Mouse (Mus musculus) limb, embryonic 15.5 days (tissue): Measurements from ENCODE around the gene Nav2. TPM values are rescaled to one million over a fixed set of nuclear protein-coding genes. Genes with fewer than 3 reads are reported as not detected.

Experiments
- ATAC-seq: fragments of 200-750 bp; cut with Nextera tagmentation; 2 replicates; pipeline ENCODE4 v1.8.0; 2017; ENCODE audit warnings: low read depth, moderate TSS enrichment; ENCODE audit not compliant: insufficient number of reproducible peaks, low FRiP score, low TSS enrichment
- H3K27ac ChIP-seq: fragments of 300-500 bp; sonication (generic); 2 replicates; pipeline ENCODE4 v1.5.1; 2015; ENCODE audit warnings: moderate library complexity, mild to moderate bottlenecking, inconsistent platforms
- H3K27me3 ChIP-seq: fragments of 300-500 bp; sonication (generic); 2 replicates; pipeline ENCODE4 v1.6.1; 2015; ENCODE audit warnings: inconsistent platforms
- H3K36me3 ChIP-seq: fragments of 300-500 bp; sonication (generic); 2 replicates; pipeline ENCODE4 v1.6.1; 2015; ENCODE audit warnings: inconsistent platforms
- H3K4me1 ChIP-seq: fragments of 300-500 bp; sonication (generic); 2 replicates; pipeline ENCODE4 v1.6.1; 2015; ENCODE audit warnings: inconsistent platforms
- H3K4me2 ChIP-seq: fragments of 300-500 bp; sonication (generic); 2 replicates; pipeline ENCODE4 v1.6.1; 2015; ENCODE audit warnings: mild to moderate bottlenecking, inconsistent platforms
- H3K4me3 ChIP-seq: fragments of 300-500 bp; sonication (generic); 2 replicates; pipeline ENCODE4 v1.5.1; 2015; ENCODE audit warnings: mild to moderate bottlenecking, inconsistent platforms
- H3K9ac ChIP-seq: fragments of 300-500 bp; sonication (generic); 2 replicates; pipeline ENCODE4 v1.6.1; 2015; ENCODE audit warnings: inconsistent platforms
- H3K9me3 ChIP-seq: fragments of 300-500 bp; sonication (generic); 2 replicates; pipeline ENCODE4 v1.6.1; 2016; ENCODE audit warnings: inconsistent platforms
- WGBS: fragments of 180-500 bp; shearing (Covaris S2); methylation state at CpG from one replicate; pipeline ENCODE4 v1.1.7; 2015; 5-methylcytosine and 5-hydroxymethylcytosine counted together
- polyA plus RNA-seq: library from polyadenylated mRNA; unstranded; fragments of >200 nt; fragmentation: Nextera tagmentation; extraction: Ambion mirVana; gene quantifications from 2 replicates; pipeline ENCODE4 v1.2.1, GENCODE M21; 2015

Gene Nav2
- polyA plus RNA-seq, 1 experiment from 2014 or later, result 17.3 TPM

GRCm38 (mm10) chr7:48914630-48915506, 6.4 kb downstream of the Nav2 start:
- Histone ChIP-seq H3K9me3 (no peaks in the 10 kb centered on the region), H3K4me3 (no peak overlapping the region), H3K36me3 (no peaks in the 10 kb centered on the region), H3K27ac (no peak overlapping the region), H3K4me2 (no peak overlapping the region), H3K4me1 (peaks cover 7% of the 10 kb centered on the region; the same call in 1 of the 2 replicates), H3K9ac (no peak overlapping the region), H3K27me3 (no peaks in the 10 kb centered on the region)
- 52% methylated on average over 12 of the region's 12 CpGs for WGBS
- no peak for ATAC-seq

DNA sequence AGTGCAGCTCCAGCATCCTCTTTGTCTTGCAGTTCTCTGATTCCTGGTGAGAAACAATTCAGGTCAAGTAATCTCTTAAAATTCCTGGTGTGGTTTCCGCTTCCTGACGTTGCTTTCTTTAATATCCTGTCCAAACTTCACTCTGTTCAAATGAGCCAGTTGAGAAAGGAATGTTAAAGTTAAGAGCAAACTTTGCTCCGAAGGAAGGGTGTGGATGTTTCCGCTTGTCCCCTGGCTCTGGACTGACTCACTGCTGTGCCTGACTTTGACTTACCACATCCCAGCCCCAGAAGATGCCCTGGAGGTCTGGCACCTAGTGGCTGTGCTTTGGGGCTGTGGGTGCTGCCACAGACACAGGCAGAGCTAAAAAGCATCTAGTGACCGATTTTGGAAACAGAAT, 8.9 kb downstream of the Nav2 start:
- Histone ChIP-seq H3K27ac (no peak overlapping the region), H3K4me1 (peaks cover 7% of the 10 kb centered on the region; the same call in 1 of the 2 replicates), H3K9ac (no peak overlapping the region), H3K27me3 (no peaks in the 10 kb centered on the region), H3K4me2 (no peak overlapping the region), H3K36me3 (no peaks in the 10 kb centered on the region), H3K9me3 (no peaks in the 10 kb centered on the region), H3K4me3 (no peak overlapping the region)
- WGBS, result 21% methylated on average over 5 of the region's 5 CpGs
- ATAC-seq, result no peak

DNA sequence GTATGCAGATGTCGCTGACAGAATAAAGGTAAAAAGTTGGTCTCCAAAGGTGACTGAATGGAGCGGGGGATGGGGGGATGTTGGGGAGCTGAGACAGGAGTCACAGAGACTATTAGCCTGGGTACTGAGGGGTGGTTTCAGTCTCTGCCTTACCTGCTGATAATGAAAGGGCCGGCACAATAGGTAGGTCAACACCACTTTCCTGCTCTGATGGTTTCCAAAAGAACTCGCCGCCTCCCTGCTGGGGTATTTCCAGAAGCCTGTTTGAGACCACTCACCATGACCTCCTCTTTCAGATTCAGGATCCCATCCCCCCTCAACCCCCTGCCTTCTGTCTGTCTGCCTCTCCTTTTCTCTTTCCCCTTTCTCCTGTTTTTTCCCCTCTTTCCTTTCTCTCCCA, 9.5 kb downstream of the Nav2 start:
- 40% methylated on average over 5 of the region's 5 CpGs for WGBS
- Histone ChIP-seq H3K27me3 (no peaks in the 10 kb centered on the region), H3K4me2 (no peak overlapping the region), H3K27ac (no peak overlapping the region), H3K4me3 (no peak overlapping the region), H3K9me3 (no peaks in the 10 kb centered on the region), H3K9ac (no peak overlapping the region), H3K36me3 (no peaks in the 10 kb centered on the region), H3K4me1 (peaks cover 7% of the 10 kb centered on the region; the same call in 1 of the 2 replicates)
- ATAC-seq, result no peak

DNA sequence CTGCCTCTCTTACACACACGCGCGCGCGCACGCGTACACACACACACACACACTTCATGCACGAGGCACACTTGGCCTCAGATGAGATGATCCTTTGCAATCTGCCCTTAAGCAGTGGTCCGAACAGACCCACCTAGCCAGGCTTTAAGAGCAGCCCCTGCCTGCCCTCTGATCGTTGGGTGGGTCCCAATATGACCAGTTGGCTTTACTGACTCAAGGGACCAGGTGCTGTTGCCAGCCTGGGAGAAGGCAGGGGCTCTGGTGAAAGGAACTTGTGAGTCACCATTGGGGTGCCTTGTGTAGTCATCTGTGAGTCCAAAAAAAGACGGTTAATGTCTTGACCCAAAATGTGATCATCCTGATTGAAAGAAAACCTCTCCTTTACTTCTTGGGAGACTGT, 9.9 kb downstream of the Nav2 start:
- no peak overlapping the region for H3K4me3 ChIP-seq
- H3K4me2 ChIP-seq, result no peak overlapping the region
- no peaks in the 10 kb centered on the region for H3K36me3 ChIP-seq
- H3K27me3 ChIP-seq, result no peaks in the 10 kb centered on the region
- ATAC-seq, result no peak
- WGBS, result 49% methylated on average over 11 of the region's 11 CpGs
- H3K9me3 ChIP-seq, result no peaks in the 10 kb centered on the region
- H3K4me1 ChIP-seq, result peaks cover 7% of the 10 kb centered on the region; the same call in 1 of the 2 replicates
- no peak overlapping the region for H3K9ac ChIP-seq
- H3K27ac ChIP-seq, result no peak overlapping the region

- Histone ChIP-seq H3K4me1 (peaks cover 2% of the 10 kb centered on the region; the same call in 1 of the 2 replicates), H3K36me3 (no peaks in the 10 kb centered on the region), H3K9ac (no peak overlapping the region), H3K27ac (no peak overlapping the region), H3K27me3 (no peaks in the 10 kb centered on the region), H3K4me2 (no peak overlapping the region), H3K4me3 (no peak overlapping the region), H3K9me3 (no peaks in the 10 kb centered on the region)
- no peak for ATAC-seq
- WGBS, result 49% methylated on average over 10 of the region's 10 CpGs
These were observed 15.1 kb downstream of the Nav2 start for GRCm38 (mm10) chr7:48923620-48924019.

DNA sequence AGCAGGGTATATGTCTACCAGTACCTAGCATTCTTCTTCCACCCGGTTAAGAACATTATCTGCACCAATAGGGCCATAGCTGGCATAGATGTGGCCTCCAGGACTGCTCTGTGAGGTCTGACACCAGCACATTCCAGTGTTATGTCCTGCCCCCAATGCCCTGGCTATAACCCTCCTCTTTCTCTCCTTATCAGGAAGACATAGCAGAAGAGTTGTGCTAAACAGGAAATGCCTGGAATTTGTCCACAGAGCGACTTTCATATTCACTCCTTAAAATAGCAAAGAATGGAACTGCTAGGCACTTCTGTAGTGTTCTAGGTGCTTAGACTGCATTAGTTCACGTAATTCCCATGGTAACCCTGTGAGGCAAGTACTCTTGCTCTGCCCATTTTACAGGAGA, 16.7 kb downstream of the Nav2 start:
- Histone ChIP-seq H3K9me3 (no peaks in the 10 kb centered on the region), H3K36me3 (no peaks in the 10 kb centered on the region), H3K4me1 (peaks cover 2% of the 10 kb centered on the region), H3K4me2 (no peak overlapping the region), H3K4me3 (no peak overlapping the region), H3K27me3 (no peaks in the 10 kb centered on the region), H3K27ac (no peak overlapping the region), H3K9ac (no peak overlapping the region)
- WGBS, result 82% methylated on average over 3 of the region's 3 CpGs
- no peak for ATAC-seq

DNA sequence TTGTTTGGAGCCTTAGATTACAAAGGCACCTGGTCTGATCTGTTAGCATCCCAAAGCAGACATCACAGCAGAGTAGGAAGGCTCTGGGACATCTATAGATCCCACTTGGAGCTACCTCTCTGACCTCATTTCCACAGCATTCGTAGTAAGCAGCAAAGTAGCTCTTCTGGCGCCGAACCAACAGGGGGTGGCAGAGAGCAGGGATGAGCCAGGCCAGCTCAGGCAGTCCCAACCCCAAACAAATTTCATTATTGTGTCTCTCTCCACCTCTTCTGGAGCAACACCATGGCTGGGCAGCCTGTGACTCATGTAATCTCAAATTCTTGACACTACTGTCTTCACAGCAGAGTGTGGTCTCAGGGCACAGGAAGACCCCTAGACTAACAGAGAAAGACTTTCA, 19.8 kb downstream of the Nav2 start:
- Histone ChIP-seq H3K36me3 (no peaks in the 10 kb centered on the region), H3K9ac (no peak overlapping the region), H3K4me1 (peaks cover 5% of the 10 kb centered on the region), H3K27me3 (no peaks in the 10 kb centered on the region), H3K4me2 (no peak overlapping the region), H3K4me3 (no peak overlapping the region), H3K27ac (no peak overlapping the region), H3K9me3 (no peaks in the 10 kb centered on the region)
- WGBS, result 17% methylated on average over 3 of the region's 3 CpGs
- no peak for ATAC-seq

GRCm38 (mm10) chr7:48930399-48930798, 21.9 kb downstream of the Nav2 start:
- no peak for ATAC-seq
- Histone ChIP-seq H3K4me2 (no peak overlapping the region), H3K9me3 (no peaks in the 10 kb centered on the region), H3K36me3 (no peaks in the 10 kb centered on the region), H3K9ac (no peak overlapping the region), H3K4me3 (no peak overlapping the region), H3K27ac (no peak overlapping the region), H3K27me3 (no peaks in the 10 kb centered on the region), H3K4me1 (peaks cover 3% of the 10 kb centered on the region; the same call in 1 of the 2 replicates)
- 42% methylated on average over 5 of the region's 5 CpGs for WGBS

DNA sequence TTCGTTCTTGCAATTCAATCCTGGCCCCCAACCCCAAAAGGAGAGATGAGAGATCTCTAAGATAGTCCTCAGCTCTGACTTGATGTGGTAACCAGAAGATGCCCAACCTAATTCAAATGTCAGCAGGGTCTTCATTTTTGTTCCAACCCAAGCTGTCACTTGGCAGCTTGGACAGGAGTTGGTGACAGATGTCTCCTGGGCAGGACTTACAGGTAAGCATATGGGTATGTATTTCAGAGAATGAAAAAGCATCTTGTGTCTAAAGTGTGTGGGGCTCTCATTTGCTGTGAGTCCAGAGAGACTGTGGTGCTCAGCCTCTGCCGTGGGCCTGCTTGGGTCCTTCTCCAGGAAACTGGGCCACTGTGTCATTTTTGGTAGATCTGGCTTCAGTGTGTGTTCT, 23.6 kb downstream of the Nav2 start:
- no peak overlapping the region for H3K9ac ChIP-seq
- H3K4me3 ChIP-seq, result no peak overlapping the region
- no peak for ATAC-seq
- peaks cover 3% of the 10 kb centered on the region; the same call in 1 of the 2 replicates for H3K4me1 ChIP-seq
- H3K27ac ChIP-seq, result no peak overlapping the region
- H3K9me3 ChIP-seq, result no peaks in the 10 kb centered on the region
- 87% methylated on average over 2 of the region's 2 CpGs for WGBS
- no peak overlapping the region for H3K4me2 ChIP-seq
- H3K27me3 ChIP-seq, result no peaks in the 10 kb centered on the region
- no peaks in the 10 kb centered on the region for H3K36me3 ChIP-seq

- no peaks in the 10 kb centered on the region for H3K36me3 ChIP-seq
- no peaks in the 10 kb centered on the region for H3K27me3 ChIP-seq
- H3K9ac ChIP-seq, result no peak overlapping the region
- H3K4me2 ChIP-seq, result no peak overlapping the region
- H3K9me3 ChIP-seq, result no peaks in the 10 kb centered on the region
- peaks cover 3% of the 10 kb centered on the region; the same call in 1 of the 2 replicates for H3K4me1 ChIP-seq
- WGBS, result 68% methylated on average over 2 of the region's 2 CpGs
- no peak overlapping the region for H3K4me3 ChIP-seq
- no peak for ATAC-seq
- no peak overlapping the region for H3K27ac ChIP-seq
These were observed 26.3 kb downstream of the Nav2 start for GRCm38 (mm10) chr7:48934816-48935215.

DNA sequence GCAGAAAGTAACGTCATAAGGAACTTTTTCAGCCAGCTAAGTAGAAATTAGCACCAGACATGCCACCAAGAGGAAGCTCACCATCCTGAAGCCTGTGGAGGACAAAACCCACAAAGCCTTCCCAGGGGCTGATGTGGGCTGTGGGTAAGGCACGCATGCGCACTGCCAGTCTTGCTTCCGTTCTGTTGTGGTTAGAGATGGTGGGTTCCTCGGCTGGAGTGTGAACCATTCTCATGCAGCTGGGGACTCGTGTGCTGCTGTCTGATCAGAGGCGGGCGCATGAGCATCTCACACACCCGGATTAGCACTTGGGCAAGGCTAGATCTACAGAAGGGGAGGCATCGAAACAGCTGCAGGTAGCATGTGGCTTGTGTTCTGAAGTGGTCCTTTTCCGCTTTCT, 29.0 kb downstream of the Nav2 start:
- WGBS, result 74% methylated on average over 11 of the region's 11 CpGs
- H3K4me1 ChIP-seq, result no peaks in the 10 kb centered on the region
- H3K4me2 ChIP-seq, result no peak overlapping the region

DNA sequence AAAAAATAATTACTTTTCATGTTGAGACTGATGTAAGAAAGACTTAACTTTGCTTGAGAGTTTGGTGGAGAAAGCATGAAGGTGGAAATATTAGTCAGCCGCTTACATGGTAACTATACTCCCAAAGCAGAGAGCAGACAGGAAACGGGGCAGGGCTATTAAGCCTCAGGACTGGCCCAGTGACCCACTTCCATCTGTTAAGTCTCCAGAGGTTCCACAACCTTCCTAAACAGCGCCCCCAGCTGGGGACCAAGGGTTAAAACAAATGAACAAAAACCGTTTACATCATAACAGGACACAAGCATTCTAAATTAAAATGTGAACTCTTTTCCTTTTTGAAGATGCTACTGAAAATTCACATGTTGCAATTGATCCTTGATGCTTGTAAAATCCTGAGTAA, 29.7 kb downstream of the Nav2 start:
- Histone ChIP-seq H3K4me1 (no peaks in the 10 kb centered on the region), H3K27ac (no peak overlapping the region), H3K4me3 (no peak overlapping the region), H3K4me2 (no peak overlapping the region), H3K27me3 (no peaks in the 10 kb centered on the region), H3K36me3 (no peaks in the 10 kb centered on the region), H3K9ac (no peak overlapping the region), H3K9me3 (no peaks in the 10 kb centered on the region)
- WGBS, result 31% methylated on average over 4 of the region's 4 CpGs
- no peak for ATAC-seq

More for the DNA sequence above, 29.0 kb downstream of the Nav2 start:
- no peak overlapping the region for H3K9ac ChIP-seq
- H3K27ac ChIP-seq, result no peak overlapping the region
- H3K36me3 ChIP-seq, result no peaks in the 10 kb centered on the region
- ATAC-seq, result no peak
- H3K4me3 ChIP-seq, result no peak overlapping the region
- H3K9me3 ChIP-seq, result no peaks in the 10 kb centered on the region
- H3K27me3 ChIP-seq, result no peaks in the 10 kb centered on the region
